Mouse (Mus musculus) urinary bladder, adult 2 months (tissue): Measurements from ENCODE around the gene Gm13287. TPM values are rescaled to one million over a fixed set of nuclear protein-coding genes. Genes with fewer than 3 reads are reported as not detected.
"Not testable (repeated sequence)": the region's sequence is repeated elsewhere in the genome, so short reads cannot be mapped to it uniquely, and the experiment has no call there.

ENCODE experiments used
- DNase-seq: peaks from one replicate; pipeline ENCODE4 v3.0.0; 2022; ENCODE audit warnings: low spot score
- polyA plus RNA-seq: library from polyadenylated mRNA; depleted of rRNA; stranded (reverse); fragments of >200 nt; gene quantifications from 2 replicates; pipeline ENCODE4 v1.2.3, GENCODE M21; 2012; rRNA removed

Gene Gm13287
- polyA plus RNA-seq, 1 experiment = 0.15 TPM

GRCm38 (mm10) chr4:88797097-88797496, 6.0 kb upstream of the Gm13287 start, which contains the start of gene Gm13279:
Gm13279 (plus strand) TSS chr4:88797397.
- DNase-seq = not testable (repeated sequence)

- DNase-seq = not testable (repeated sequence)
These were observed 3.7 kb upstream of the Gm13287 start, which contains the start of gene Gm13285 for GRCm38 (mm10) chr4:88799365-88799764. Gm13285 (plus strand) TSS chr4:88799665.

DNA sequence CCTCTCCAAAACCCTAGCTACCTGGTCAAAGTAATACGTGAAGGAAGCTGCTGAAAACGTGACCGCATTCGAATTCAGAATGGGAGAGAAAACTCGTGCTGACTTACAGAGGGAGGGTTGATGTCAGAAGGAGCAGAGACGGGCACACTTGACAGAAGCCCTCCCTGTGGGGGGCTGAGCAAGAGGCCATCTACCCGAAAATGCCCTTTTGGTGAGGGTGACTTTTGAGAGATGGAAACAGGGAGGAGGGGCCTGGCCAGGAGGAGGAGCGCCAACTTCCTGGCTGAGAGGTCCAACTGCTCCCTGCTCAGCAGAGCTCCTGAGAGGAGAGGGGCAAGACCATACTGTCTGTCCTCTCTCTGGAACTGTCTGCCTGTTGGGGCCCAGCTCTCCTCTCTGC, 2.2 kb downstream of the Gm13287 start, which contains the start of gene Gm13288:
Gene Gm13288 (plus strand): TSS at position 301 of the 400 bp plus-strand sequence.
- not testable (repeated sequence) for DNase-seq

- not testable (repeated sequence) for DNase-seq
These were observed 2.7 kb downstream of the Gm13287 start for GRCm38 (mm10) chr4:88805761-88806160.

- DNase-seq = no peak
These were observed 12.9 kb downstream of the Gm13287 start, which contains the start of gene Ifna7 for GRCm38 (mm10) chr4:88815928-88816327. Ifna7 (plus strand) TSS chr4:88816228.

GRCm38 (mm10) chr4:88819659-88820058, 16.6 kb downstream of the Gm13287 start, which contains the start of gene Ifna11:
Ifna11 (plus strand) TSS chr4:88819959.
- DNase-seq = no peak

GRCm38 (mm10) chr4:88822995-88823394, 19.9 kb downstream of the Gm13287 start:
- DNase-seq = no peak

DNA sequence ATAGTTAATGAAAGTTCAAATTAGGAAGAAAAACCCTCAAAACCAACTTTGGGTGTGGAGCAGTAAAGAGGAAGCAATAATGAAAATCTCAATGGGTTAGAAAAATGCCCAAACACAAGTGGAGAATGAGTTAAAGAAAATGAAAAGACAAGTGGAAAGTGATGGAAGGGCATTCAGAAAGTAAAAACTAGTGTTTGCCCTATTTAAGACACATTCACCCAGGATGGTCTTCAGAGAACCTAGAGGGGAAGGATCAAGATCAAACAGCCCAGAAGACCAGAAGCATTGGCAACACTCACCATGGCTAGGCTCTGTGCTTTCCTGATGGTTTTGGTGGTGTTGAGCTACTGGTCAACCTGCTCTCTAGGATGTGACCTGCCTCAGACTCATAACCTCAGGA, 24.1 kb downstream of the Gm13287 start, which contains the start of gene Ifna6:
Gene Ifna6 (plus strand): TSS at position 301 of the 400 bp plus-strand sequence.
- not testable (repeated sequence) for DNase-seq

DNA sequence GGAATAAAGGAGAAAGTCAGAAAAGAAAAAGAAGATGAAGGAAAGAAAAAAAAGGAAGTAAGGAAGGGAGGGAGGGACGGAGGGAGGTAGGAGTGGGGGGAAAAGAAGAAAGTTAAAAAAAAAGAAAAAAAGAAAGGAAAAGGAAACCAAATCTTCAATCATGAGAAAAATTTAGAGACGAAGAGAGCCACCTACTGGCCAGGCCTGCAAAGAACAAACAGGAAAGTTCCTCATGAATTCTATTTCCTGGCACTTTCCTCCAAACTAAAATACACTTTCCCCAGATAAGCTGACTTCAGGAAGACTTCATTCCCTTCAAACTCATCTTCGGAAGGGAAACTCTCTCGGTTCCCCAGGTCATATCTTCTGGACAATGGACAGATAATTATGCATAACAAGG, 27.5 kb downstream of the Gm13287 start:
- no peak for DNase-seq

DNA sequence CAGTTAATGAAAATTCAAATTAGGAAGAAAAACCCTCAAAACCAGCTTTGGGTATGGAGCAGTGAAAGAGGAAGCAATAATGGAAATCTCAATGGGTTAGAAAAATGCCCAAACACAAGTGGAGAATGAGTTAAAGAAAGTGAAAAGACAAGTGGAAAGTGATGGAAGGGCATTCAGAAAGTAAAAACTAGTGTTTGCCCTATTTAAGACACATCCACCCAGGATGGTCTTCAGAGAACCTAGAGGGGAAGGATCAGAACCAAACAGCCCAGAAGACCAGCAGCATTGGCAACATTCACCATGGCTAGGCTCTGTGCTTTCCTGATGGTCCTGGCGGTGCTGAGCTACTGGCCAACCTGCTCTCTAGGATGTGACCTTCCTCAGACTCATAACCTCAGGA, 32.2 kb downstream of the Gm13287 start, which contains the start of gene Ifna5:
Gene Ifna5 (plus strand): TSS at position 301 of the 400 bp plus-strand sequence.
- not testable (repeated sequence) for DNase-seq

DNA sequence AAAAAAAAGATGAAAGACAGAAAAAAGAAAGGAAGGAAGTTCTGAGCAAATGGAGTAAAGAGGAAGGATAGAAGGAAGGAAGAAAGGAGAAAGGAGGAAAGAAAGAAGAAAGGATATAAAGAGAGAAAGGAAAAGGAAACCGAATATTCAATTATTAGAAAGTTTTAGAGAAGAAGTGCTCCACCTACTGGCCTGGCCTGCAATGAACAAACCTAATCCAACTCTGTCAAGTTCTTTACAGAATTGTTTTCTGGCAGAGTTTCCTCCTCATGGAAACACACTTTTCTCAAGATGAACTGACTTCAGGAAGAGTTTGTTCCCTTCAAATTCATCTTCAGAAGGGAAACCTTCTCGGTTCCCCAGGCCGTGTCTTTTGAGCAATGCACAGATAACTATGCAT, 35.8 kb downstream of the Gm13287 start:
- DNase-seq = no peak

- DNase-seq = no peak
These were observed 37.0 kb downstream of the Gm13287 start for GRCm38 (mm10) chr4:88840058-88840457.

DNA sequence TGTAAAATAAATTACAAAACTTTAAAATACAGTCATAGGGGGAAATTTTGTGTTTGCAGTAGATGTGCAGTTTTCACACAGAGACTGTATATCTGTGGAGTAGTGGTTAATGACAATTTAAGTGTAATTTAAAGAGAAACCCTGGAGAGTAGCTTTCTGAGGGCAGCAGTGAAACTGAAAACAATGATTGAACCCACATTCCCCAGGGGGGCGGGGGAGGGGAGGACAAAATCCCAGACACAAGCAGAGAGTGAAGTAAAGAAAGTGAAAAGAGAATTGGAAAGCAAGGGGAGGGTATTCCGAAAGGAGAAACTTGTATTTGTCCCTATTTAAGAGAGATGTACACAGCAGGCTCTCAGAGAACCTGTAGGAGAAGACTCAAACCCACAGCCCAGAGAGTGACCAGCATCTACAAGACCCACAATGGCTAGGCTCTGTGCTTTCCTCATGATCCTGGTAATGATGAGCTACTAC, 38.4 kb downstream of the Gm13287 start, which contains the start of gene Ifna4:
Gene Ifna4 (plus strand): TSS at position 424 of the 474 bp plus-strand sequence.
- DNase-seq = no peak

DNA sequence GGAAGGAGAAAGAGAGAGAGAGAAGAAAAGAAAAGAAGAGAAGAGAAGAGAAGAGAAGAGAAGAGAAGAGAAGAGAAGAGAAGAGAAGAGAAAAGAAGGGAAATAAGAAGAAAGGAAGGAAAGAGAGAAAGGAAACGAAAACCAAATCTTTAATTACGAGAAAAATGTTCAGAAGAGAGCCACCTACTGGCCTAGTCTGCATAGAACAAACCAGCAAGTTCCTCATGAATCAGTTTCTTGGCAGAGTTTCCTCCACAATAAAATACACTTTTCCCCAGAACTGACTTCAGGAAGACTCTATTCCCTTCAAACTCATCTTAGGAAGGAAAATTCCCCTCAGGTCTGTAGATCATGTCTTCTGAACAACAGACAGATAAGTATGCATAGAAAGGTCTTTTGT, 42.3 kb downstream of the Gm13287 start:
- no peak for DNase-seq

DNA sequence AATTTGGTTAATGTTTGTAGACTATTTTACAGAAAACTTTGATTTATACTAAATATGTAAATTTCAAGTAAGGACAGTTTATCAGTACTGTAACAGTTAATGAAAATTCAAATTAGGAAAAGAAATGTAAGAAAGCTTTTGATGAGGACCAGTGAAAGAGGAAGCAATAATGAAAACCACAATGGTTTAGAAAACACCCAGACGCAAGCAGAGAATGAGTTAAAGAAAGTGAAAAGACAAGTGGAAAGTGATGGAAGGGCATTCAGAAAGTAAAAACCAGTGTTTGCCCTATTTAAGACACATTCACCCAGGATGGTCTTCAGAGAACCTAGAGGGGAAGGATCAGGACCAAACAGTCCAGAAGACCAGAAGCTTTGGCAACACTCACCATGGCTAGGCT, 46.6 kb downstream of the Gm13287 start, which contains the start of gene Ifna1:
Gene Ifna1 (plus strand): TSS at position 390 of the 400 bp plus-strand sequence.
- no peak for DNase-seq

GRCm38 (mm10) chr4:88851026-88851763, 48.1 kb downstream of the Gm13287 start:
- DNase-seq = no peak

Other genes with a start within 250 kb of the Gm13287 start
- not detected in 2 replicates for gene Ifna15, start 245.0 kb upstream of the Gm13287 start, polyA plus RNA-seq
- gene Ifna14, start 231.5 kb upstream of the Gm13287 start, polyA plus RNA-seq = not detected in 2 replicates
- not detected in 2 replicates for gene Ifna9, start 210.9 kb upstream of the Gm13287 start, polyA plus RNA-seq
- gene Ifna12, start 199.9 kb upstream of the Gm13287 start, polyA plus RNA-seq = not detected in 2 replicates
- gene C87499, start 168.8 kb upstream of the Gm13287 start, polyA plus RNA-seq = not detected in 2 replicates
- not detected in 2 replicates for gene Ifna13, start 158.8 kb upstream of the Gm13287 start, polyA plus RNA-seq
- gene Ifna16, start 126.3 kb upstream of the Gm13287 start, polyA plus RNA-seq = not detected in 2 replicates
- not detected in 2 replicates for gene Ifna2, start 119.3 kb upstream of the Gm13287 start, polyA plus RNA-seq
- gene Ifnab, start 111.9 kb upstream of the Gm13287 start, polyA plus RNA-seq = not detected in 2 replicates
- gene Gm26566, start 81.4 kb upstream of the Gm13287 start, polyA plus RNA-seq = 0.25 and 0.66 TPM in 2 replicates
- 40.0 and 42.0 TPM in 2 replicates for gene Klhl9, start 80.8 kb upstream of the Gm13287 start, polyA plus RNA-seq
- not detected in 2 replicates for gene Gm13271, start 48.4 kb upstream of the Gm13287 start, polyA plus RNA-seq
- gene Gm13283, start 43.1 kb upstream of the Gm13287 start, polyA plus RNA-seq = 0.04 and 0.10 TPM in 2 replicates
- 0.07 TPM in 1 of 2 replicates, not detected in the other for gene Gm13290, start 29.4 kb upstream of the Gm13287 start, polyA plus RNA-seq
- gene Gm13289, start 26.3 kb upstream of the Gm13287 start, polyA plus RNA-seq = not detected in 2 replicates
- not detected in 2 replicates for gene Gm13272, start 23.4 kb upstream of the Gm13287 start, polyA plus RNA-seq
- 0.12 TPM in 1 of 2 replicates, not detected in the other for gene Ifnz, start 21.1 kb upstream of the Gm13287 start, polyA plus RNA-seq
- gene Gm13276, start 17.5 kb upstream of the Gm13287 start, polyA plus RNA-seq = not detected in 2 replicates
- not detected in 2 replicates for gene Gm13277, start 14.6 kb upstream of the Gm13287 start, polyA plus RNA-seq
- gene Gm13278, start 11.7 kb upstream of the Gm13287 start, polyA plus RNA-seq = not detected in 2 replicates
- not detected in 2 replicates for gene Gm13275, start 8.8 kb upstream of the Gm13287 start, polyA plus RNA-seq
- gene Gm13279, start 5.9 kb upstream of the Gm13287 start, polyA plus RNA-seq = not detected in 2 replicates
- gene Gm13285, start 3.6 kb upstream of the Gm13287 start, polyA plus RNA-seq = 0.07 TPM in 1 of 2 replicates, not detected in the other
- 0.01 TPM in 1 of 2 replicates, not detected in the other for gene Gm13288, start 2.3 kb downstream of the Gm13287 start, polyA plus RNA-seq
- not detected in 2 replicates for gene Ifna7, start 13.0 kb downstream of the Gm13287 start, polyA plus RNA-seq
- not detected in 2 replicates for gene Ifna11, start 16.7 kb downstream of the Gm13287 start, polyA plus RNA-seq
- gene Ifna6, start 24.2 kb downstream of the Gm13287 start, polyA plus RNA-seq = not detected in 2 replicates
- gene Ifna5, start 32.3 kb downstream of the Gm13287 start, polyA plus RNA-seq = not detected in 2 replicates
- gene Ifna4, start 38.6 kb downstream of the Gm13287 start, polyA plus RNA-seq = not detected in 2 replicates
- not detected in 2 replicates for gene Ifna1, start 46.8 kb downstream of the Gm13287 start, polyA plus RNA-seq
- 0.48 and 0.80 TPM in 2 replicates for gene Ifne, start 76.9 kb downstream of the Gm13287 start, polyA plus RNA-seq